Mouse (Mus musculus): ENCODE data around the gene Cep63. TPM values are rescaled to one million over a fixed set of nuclear protein-coding genes. Genes with fewer than 3 reads are reported as not detected.

Gene Cep63
- total RNA-seq, 4 experiments from 2014 or later = 18.9 to 20.0 (median 19.0) TPM

- no peak for DNase-seq (ENCODE audit: low spot score in 2 of 2)
Observed at GRCm38 (mm10) chr9:102577480-102577879, 48.9 kb downstream of the Cep63 start.

GRCm38 (mm10) chr9:102572888-102573287 lies 53.4 kb downstream of the Cep63 start:
- no peak for DNase-seq (ENCODE audit: low spot score in 2 of 2)

GRCm38 (mm10) chr9:102558463-102558862 lies 67.9 kb downstream of the Cep63 start:
- no peak for DNase-seq (ENCODE audit: low spot score in 2 of 2)

GRCm38 (mm10) chr9:102553781-102554180 lies 72.6 kb downstream of the Cep63 start:
- DNase-seq (ENCODE audit: low spot score in 2 of 2) = no peak

- DNase-seq (ENCODE audit: low spot score in 2 of 2) = no peak
Observed at GRCm38 (mm10) chr9:102551771-102552170, 74.6 kb downstream of the Cep63 start.

GRCm38 (mm10) chr9:102549211-102549610 lies 77.1 kb downstream of the Cep63 start:
- no peak for DNase-seq (ENCODE audit: low spot score in 2 of 2)

GRCm38 (mm10) chr9:102547028-102547354 lies 79.3 kb downstream of the Cep63 start:
- no peak for DNase-seq (ENCODE audit: low spot score in 2 of 2)

GRCm38 (mm10) chr9:102546256-102547027 lies 79.9 kb downstream of the Cep63 start:
- DNase-seq (ENCODE audit: low spot score in 2 of 2) = no peak

GRCm38 (mm10) chr9:102545406-102546255 lies 80.7 kb downstream of the Cep63 start:
- no peak for DNase-seq (ENCODE audit: low spot score in 2 of 2)

- no peak for DNase-seq (ENCODE audit: low spot score in 2 of 2)
Observed at GRCm38 (mm10) chr9:102544773-102545366, 81.5 kb downstream of the Cep63 start.

- DNase-seq (ENCODE audit: low spot score in 2 of 2) = no peak
Observed at GRCm38 (mm10) chr9:102544116-102544772, 82.1 kb downstream of the Cep63 start.

- DNase-seq (ENCODE audit: low spot score in 2 of 2) = no peak
Observed at GRCm38 (mm10) chr9:102543761-102544115, 82.6 kb downstream of the Cep63 start.

- no peak for DNase-seq (ENCODE audit: low spot score in 2 of 2)
Observed at GRCm38 (mm10) chr9:102542540-102542939, 83.8 kb downstream of the Cep63 start.

GRCm38 (mm10) chr9:102541666-102542065 lies 84.7 kb downstream of the Cep63 start:
- no peak for DNase-seq (ENCODE audit: low spot score in 2 of 2)

GRCm38 (mm10) chr9:102539699-102540098 lies 86.6 kb downstream of the Cep63 start:
- no peak for DNase-seq (ENCODE audit: low spot score in 2 of 2)

- no peak for DNase-seq (ENCODE audit: low spot score in 2 of 2)
Observed at GRCm38 (mm10) chr9:102536968-102537367, 89.4 kb downstream of the Cep63 start.

Other genes with a start within 250 kb of the Cep63 start
- gene Ky, start 120.8 kb downstream of the Cep63 start, total RNA-seq (2022) = 100 to 1,000 TPM in 3 of 4 experiments, 10 to 100 TPM in 1; 68.4 to 165 (median 129) TPM
- gene Anapc13, start 238 bp downstream of the Cep63 start, total RNA-seq (2022) = 100 to 1,000 TPM; 232 to 263 (median 246) TPM
- gene Amotl2, start 90.1 kb upstream of the Cep63 start, total RNA-seq (2022) = 10 to 100 TPM; 12.7 to 17.4 (median 15.0) TPM
- gene Ryk, start 208.4 kb upstream of the Cep63 start, total RNA-seq (2022) = 10 to 100 TPM; 51.3 to 60.1 (median 53.4) TPM